Comparison of ENCODE assay signal across 8 mouse cellular contexts in the genomic region with DNA sequence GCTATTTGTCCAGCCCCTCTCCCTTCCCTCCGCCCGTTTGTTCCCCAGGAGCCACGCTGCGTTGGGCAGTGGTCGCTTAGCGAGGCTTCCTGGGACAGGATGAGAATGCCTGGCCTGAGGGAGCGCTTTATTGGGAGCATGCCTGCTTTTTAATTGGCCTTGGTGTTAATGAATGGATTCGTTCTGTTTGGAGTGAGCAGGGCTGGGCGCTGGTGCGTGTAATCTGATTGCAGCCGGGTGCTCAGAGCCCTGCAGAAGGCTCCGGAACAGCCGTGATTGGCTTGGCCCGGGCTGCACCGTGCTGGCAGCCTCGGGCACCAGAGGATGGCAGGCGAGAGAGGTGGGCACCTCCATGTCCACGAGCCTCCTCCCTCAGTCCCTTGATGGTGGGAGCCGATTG.
DNase-seq lines count a peak whose midpoint lies in the region; ATAC-seq and TF ChIP-seq lines count a peak whose summit lies in the region.

No protein-coding gene starts in this region.

- H3K9me3 ChIP-seq in hindbrain, embryonic 14.5 days (ENCODE audit: control insufficient read depth, low read length): no peaks in the 10 kb centered on the region
- no peaks in the 10 kb centered on the region for H3K9me3 ChIP-seq in neural tube, embryonic 12.5 days

- TF ChIP-seq POLR2A in lung, adult 2 months (IDR thresholded peaks at IDR 0.05; ENCODE audit: borderline replicate concordance, extremely low read depth, low read depth, low read length): no peak
- TF ChIP-seq POLR2A in thymus, adult 2 months (IDR thresholded peaks at IDR 0.05; ENCODE audit: control insufficient read depth, extremely low read depth, insufficient read depth, low read length, poor library complexity): no peak

- peak overlapping the region; percentile 75 for H3K27ac ChIP-seq in hindbrain, embryonic 14.5 days
- H3K27ac ChIP-seq in neural tube, embryonic 12.5 days: peak overlapping the region; percentile 29
- no peak overlapping the region for H3K27ac ChIP-seq in thymus, adult 2 months (ENCODE audit: control insufficient read depth, insufficient read depth, low read length)

- H3K27me3 ChIP-seq in hindbrain, embryonic 14.5 days (ENCODE audit: control insufficient read depth, insufficient read depth, low read length): no peaks in the 10 kb centered on the region
- H3K27me3 ChIP-seq in neural tube, embryonic 12.5 days (replicated peaks): peaks cover 9% of the 10 kb centered on the region; the same call in 1 of the 2 replicates
- H3K27me3 ChIP-seq in thymus, adult 2 months (ENCODE audit: control insufficient read depth, insufficient read depth, low read length): no peaks in the 10 kb centered on the region

- H3K4me2 ChIP-seq in hindbrain, embryonic 14.5 days (replicated peaks): peak overlapping the region; percentile 11
- H3K4me2 ChIP-seq in neural tube, embryonic 12.5 days (replicated peaks): peak overlapping the region; percentile 45

- 3% methylated on average over 19 of the region's 19 CpGs for WGBS in hindbrain, embryonic 14.5 days
- WGBS in neural tube, embryonic 12.5 days: under 1% methylated on average over 19 of the region's 19 CpGs
- 16% methylated on average over 19 of the region's 19 CpGs for WGBS in lung, adult 2 months
- WGBS in thymus, adult 2 months: 22% methylated on average over 19 of the region's 19 CpGs

- TF ChIP-seq CTCF in lung, adult 2 months (IDR thresholded peaks at IDR 0.05; ENCODE audit: insufficient read depth, low read length): no peak
- TF ChIP-seq CTCF in thymus, adult 2 months (IDR thresholded peaks at IDR 0.05; ENCODE audit: borderline replicate concordance, control insufficient read depth, extremely low read depth, insufficient read depth, low read length, poor library complexity): no peak

- ATAC-seq in hindbrain, embryonic 14.5 days (ENCODE audit: low FRiP score): peak; percentile 95
- peak; percentile 95 for ATAC-seq in neural tube, embryonic 12.5 days (ENCODE audit: low FRiP score, low read depth)

- DNase-seq in cerebellum, adult 11 months: peak; percentile 63
- DNase-seq in embryo, embryonic 11.5 days (ENCODE audit: low read depth, low spot score): peak; percentile 32
- peak; percentile 82 for DNase-seq in hindbrain, embryonic 14.5 days (ENCODE audit: low spot score)
- DNase-seq in layer of hippocampus, postnatal 36 days: peak; percentile 69 to 75
- DNase-seq in lung, adult 2 months: no peak
- no peak for DNase-seq in spleen, postnatal 14 days (ENCODE audit: low spot score in 2 of 2)
- no peak for DNase-seq in thymus, adult 2 months

- H3K4me1 ChIP-seq in hindbrain, embryonic 14.5 days (replicated peaks; ENCODE audit: control insufficient read depth, insufficient read depth, low read length): peaks cover 48% of the 10 kb centered on the region
- H3K4me1 ChIP-seq in neural tube, embryonic 12.5 days: peaks cover 43% of the 10 kb centered on the region
- no peaks in the 10 kb centered on the region for H3K4me1 ChIP-seq in lung, adult 2 months (ENCODE audit: control insufficient read depth, insufficient read depth, low read length)
- H3K4me1 ChIP-seq in thymus, adult 2 months (replicated peaks; ENCODE audit: control insufficient read depth, insufficient read depth, low read length): no peaks in the 10 kb centered on the region

- H3K36me3 ChIP-seq in hindbrain, embryonic 14.5 days (replicated peaks; ENCODE audit: control insufficient read depth, insufficient read depth): no peaks in the 10 kb centered on the region
- H3K36me3 ChIP-seq in neural tube, embryonic 12.5 days: no peaks in the 10 kb centered on the region
- H3K36me3 ChIP-seq in thymus, adult 2 months (ENCODE audit: control insufficient read depth, insufficient read depth, low read length): no peaks in the 10 kb centered on the region

- peak overlapping the region; percentile 32; the same call in 1 of the 2 replicates for H3K9ac ChIP-seq in hindbrain, embryonic 14.5 days
- H3K9ac ChIP-seq in neural tube, embryonic 12.5 days: no peak overlapping the region

- H3K4me3 ChIP-seq in hindbrain, embryonic 14.5 days (replicated peaks; ENCODE audit: low read length): no peak overlapping the region
- no peak overlapping the region for H3K4me3 ChIP-seq in neural tube, embryonic 12.5 days
- H3K4me3 ChIP-seq in lung, adult 2 months (replicated peaks; ENCODE audit: extremely low read depth, low read depth, low read length): no peak overlapping the region
- H3K4me3 ChIP-seq in thymus, adult 2 months (ENCODE audit: control insufficient read depth, insufficient read depth, low read length): no peak overlapping the region

Comparison
In these comparisons a context has a peak if more than half of its experiments do, and no peak if none do; other contexts are left out.
1. DNase-seq: peak in cerebellum, adult 11 months (single experiment), embryo, embryonic 11.5 days (single experiment), hindbrain, embryonic 14.5 days (single experiment) and layer of hippocampus, postnatal 36 days (2 of 2); none in lung, adult 2 months (single experiment), spleen, postnatal 14 days (0 of 2) and thymus, adult 2 months (single experiment).